Mouse (Mus musculus): ENCODE measurements at regions not wholly inside any gene's neighbourhood (a gene's known extent, or its start where the extent isn't known, plus 50 kb on each side); places are given as distances from the start of the nearest gene placed in this dataset.

DNA sequence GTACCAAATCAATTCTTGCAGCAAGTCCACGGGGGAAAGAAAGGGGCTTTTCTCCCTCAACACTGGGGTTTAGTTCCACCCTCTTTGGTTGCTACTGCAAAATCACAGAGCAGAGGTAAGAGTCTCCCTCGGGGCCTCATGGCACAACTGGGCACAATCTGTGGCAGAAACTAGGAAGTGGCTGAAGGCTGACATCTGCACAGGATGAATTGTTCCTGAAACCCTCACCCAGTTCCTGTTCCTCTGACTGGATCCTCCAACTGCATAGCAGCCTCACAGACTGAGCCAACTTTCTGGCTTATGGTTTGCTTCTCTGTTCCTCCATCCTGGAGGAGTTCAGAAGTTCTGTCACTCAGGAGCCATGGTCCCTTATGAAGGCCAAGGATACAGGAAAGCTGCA, 338.6 kb downstream of the 3100002H09Rik start:
- Histone ChIP-seq H3K4me3 (ENCODE audit: insufficient read depth, low read depth, low read length) (no peak overlapping the region), H3K4me1 (ENCODE audit: control insufficient read depth, insufficient read depth, low read length) (peaks cover 5% of the 10 kb centered on the region), H3K27ac (ENCODE audit: insufficient read depth, low read depth, low read length) (no peak overlapping the region)
- 85% methylated on average over 2 of the region's 2 CpGs for WGBS
- TF ChIP-seq CTCF (IDR thresholded peaks at IDR 0.05; ENCODE audit: insufficient read depth, low read depth, low read length), result no peak
- no peak for TF ChIP-seq POLR2A (IDR thresholded peaks at IDR 0.05; ENCODE audit: insufficient read depth, low read depth, low read length)

- no peak overlapping the region for H3K4me3 ChIP-seq (ENCODE audit: insufficient read depth, low read depth, low read length)
- TF ChIP-seq CTCF (IDR thresholded peaks at IDR 0.05; ENCODE audit: insufficient read depth, low read depth, low read length) (no peak), POLR2A (IDR thresholded peaks at IDR 0.05; ENCODE audit: insufficient read depth, low read depth, low read length) (no peak)
- H3K27ac ChIP-seq (ENCODE audit: insufficient read depth, low read depth, low read length), result no peak overlapping the region
- WGBS, result 83% methylated on average over 4 of the region's 4 CpGs
- no peaks in the 10 kb centered on the region for H3K4me1 ChIP-seq (ENCODE audit: control insufficient read depth, insufficient read depth, low read length)
Measured at GRCm38 (mm10) chr4:124268404-124268803, 342.2 kb downstream of the 3100002H09Rik start.

- TF ChIP-seq CTCF (IDR thresholded peaks at IDR 0.05; ENCODE audit: insufficient read depth, low read depth, low read length), result no peak
- no peak for TF ChIP-seq POLR2A (IDR thresholded peaks at IDR 0.05; ENCODE audit: insufficient read depth, low read depth, low read length)
- Histone ChIP-seq H3K4me3 (ENCODE audit: insufficient read depth, low read depth, low read length) (no peak overlapping the region), H3K4me1 (ENCODE audit: control insufficient read depth, insufficient read depth, low read length) (no peaks in the 10 kb centered on the region), H3K27ac (ENCODE audit: insufficient read depth, low read depth, low read length) (no peak overlapping the region)
- 53% methylated on average over 4 of the region's 4 CpGs for WGBS
Measured at GRCm38 (mm10) chr4:124266573-124266972, 344.0 kb downstream of the 3100002H09Rik start.

- H3K4me1 ChIP-seq (ENCODE audit: control insufficient read depth, insufficient read depth, low read length), result no peaks in the 10 kb centered on the region
- 71% methylated on average over 15 of the region's 15 CpGs for WGBS
- H3K27ac ChIP-seq (ENCODE audit: insufficient read depth, low read depth, low read length), result no peak overlapping the region
- H3K4me3 ChIP-seq (ENCODE audit: insufficient read depth, low read depth, low read length), result no peak overlapping the region
- TF ChIP-seq POLR2A (IDR thresholded peaks at IDR 0.05; ENCODE audit: insufficient read depth, low read depth, low read length) (no peak), CTCF (IDR thresholded peaks at IDR 0.05; ENCODE audit: insufficient read depth, low read depth, low read length) (no peak)
Measured at GRCm38 (mm10) chr4:124265527-124265926, 345.1 kb downstream of the 3100002H09Rik start.

DNA sequence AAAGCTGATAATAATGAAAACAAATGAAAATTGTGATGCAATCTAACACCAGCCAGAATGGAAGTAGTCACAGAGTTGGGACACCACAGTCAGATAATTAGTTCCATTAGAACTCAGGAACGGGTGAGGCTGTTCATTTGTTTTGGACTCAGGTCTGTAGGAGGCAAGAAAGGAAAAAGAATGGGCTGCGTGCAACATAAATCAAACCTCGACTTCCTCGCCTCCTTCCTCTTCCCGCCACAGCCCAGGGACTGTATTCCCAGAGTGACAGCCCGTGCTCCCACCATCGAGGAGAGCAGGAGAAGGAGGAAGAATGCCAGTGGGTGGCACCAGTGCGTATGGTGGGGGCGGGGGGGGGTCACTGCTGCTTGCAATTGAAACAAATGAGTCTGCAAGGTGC, 339.2 kb upstream of the 4930535I16Rik start:
- H3K4me3 ChIP-seq (ENCODE audit: insufficient read depth, low read depth, low read length), result no peak overlapping the region
- TF ChIP-seq CTCF (IDR thresholded peaks at IDR 0.05; ENCODE audit: insufficient read depth, low read depth, low read length) (no peak), POLR2A (IDR thresholded peaks at IDR 0.05; ENCODE audit: insufficient read depth, low read depth, low read length) (no peak)
- 41% methylated on average over 9 of the region's 9 CpGs for WGBS
- no peak overlapping the region for H3K27ac ChIP-seq (ENCODE audit: insufficient read depth, low read depth, low read length)
- peaks cover 18% of the 10 kb centered on the region for H3K4me1 ChIP-seq (ENCODE audit: control insufficient read depth, insufficient read depth, low read length)

GRCm38 (mm10) chr4:124256515-124256914, 338.7 kb upstream of the 4930535I16Rik start:
- WGBS, result 37% methylated on average over 7 of the region's 7 CpGs
- TF ChIP-seq CTCF (IDR thresholded peaks at IDR 0.05; ENCODE audit: insufficient read depth, low read depth, low read length), result no peak
- no peak for TF ChIP-seq POLR2A (IDR thresholded peaks at IDR 0.05; ENCODE audit: insufficient read depth, low read depth, low read length)
- Histone ChIP-seq H3K4me1 (ENCODE audit: control insufficient read depth, insufficient read depth, low read length) (peaks cover 19% of the 10 kb centered on the region), H3K27ac (ENCODE audit: insufficient read depth, low read depth, low read length) (no peak overlapping the region), H3K4me3 (ENCODE audit: insufficient read depth, low read depth, low read length) (no peak overlapping the region)

- H3K4me3 ChIP-seq (ENCODE audit: insufficient read depth, low read depth, low read length), result no peak overlapping the region
- no peak for TF ChIP-seq CTCF (IDR thresholded peaks at IDR 0.05; ENCODE audit: insufficient read depth, low read depth, low read length)
- no peak for TF ChIP-seq POLR2A (IDR thresholded peaks at IDR 0.05; ENCODE audit: insufficient read depth, low read depth, low read length)
- no peak overlapping the region for H3K27ac ChIP-seq (ENCODE audit: insufficient read depth, low read depth, low read length)
- H3K4me1 ChIP-seq (ENCODE audit: control insufficient read depth, insufficient read depth, low read length), result peaks cover 23% of the 10 kb centered on the region
- WGBS, result 51% methylated on average over 7 of the region's 7 CpGs
Measured at GRCm38 (mm10) chr4:124255183-124255543, 337.3 kb upstream of the 4930535I16Rik start.

DNA sequence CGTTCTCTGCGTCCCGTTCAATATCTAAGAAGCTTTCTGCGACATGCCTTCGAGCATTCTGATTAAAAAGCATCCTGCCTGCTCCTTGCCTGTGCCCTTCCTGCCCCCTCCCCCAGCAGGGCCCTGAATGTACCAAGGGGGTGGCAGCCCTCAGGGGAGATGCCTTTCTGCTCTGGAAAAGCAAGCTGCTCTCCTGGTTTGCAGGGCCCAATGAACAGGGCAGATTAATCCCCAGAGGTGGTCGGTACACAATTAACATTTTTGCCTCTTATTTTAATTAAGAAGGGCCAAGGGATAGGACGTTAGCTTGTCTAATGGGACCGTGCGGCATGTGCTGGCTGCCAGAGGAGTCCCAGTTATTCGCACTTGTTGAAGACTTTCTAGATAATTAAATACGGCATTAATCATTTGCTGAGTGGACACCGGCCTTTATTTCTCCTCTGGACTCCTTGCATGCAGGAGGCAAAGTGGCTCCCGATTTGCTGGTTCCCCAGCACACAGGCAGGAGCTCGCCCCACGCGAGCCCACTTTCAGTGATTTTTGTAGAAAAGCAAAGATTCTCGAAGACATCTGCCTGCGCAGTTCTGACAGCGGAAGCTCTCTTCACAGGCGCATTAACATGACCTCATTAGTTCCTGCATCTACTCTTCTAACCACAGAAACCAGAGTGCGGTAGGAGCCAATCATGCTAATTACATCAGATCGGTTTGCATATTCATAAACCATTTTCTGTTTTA, 336.8 kb upstream of the 4930535I16Rik start:
- Histone ChIP-seq H3K4me1 (ENCODE audit: control insufficient read depth, insufficient read depth, low read length) (peaks cover 23% of the 10 kb centered on the region), H3K27ac (ENCODE audit: insufficient read depth, low read depth, low read length) (no peak overlapping the region), H3K4me3 (ENCODE audit: insufficient read depth, low read depth, low read length) (no peak overlapping the region)
- 36% methylated on average over 22 of the region's 22 CpGs for WGBS
- no peak for TF ChIP-seq POLR2A (IDR thresholded peaks at IDR 0.05; ENCODE audit: insufficient read depth, low read depth, low read length)
- TF ChIP-seq CTCF (IDR thresholded peaks at IDR 0.05; ENCODE audit: insufficient read depth, low read depth, low read length), result no peak

DNA sequence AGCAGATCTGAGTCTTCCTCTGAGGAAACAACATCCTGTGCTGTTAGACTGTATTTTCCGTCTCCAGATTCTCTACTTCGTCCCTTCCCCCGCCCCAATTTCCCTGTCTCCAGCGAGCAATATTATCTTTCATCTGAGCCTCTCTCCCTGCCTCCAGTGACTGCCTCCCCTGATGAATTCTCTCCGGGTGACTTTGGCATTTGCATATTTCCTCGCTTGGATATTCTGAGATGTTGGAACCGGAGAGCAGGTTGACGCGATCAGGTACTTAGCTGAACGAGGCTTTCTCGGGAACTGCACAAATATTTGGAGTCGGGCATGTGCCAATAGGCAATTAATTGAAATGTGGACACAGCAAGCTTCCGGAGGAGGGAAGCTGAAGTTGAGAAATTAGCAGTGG, 323.8 kb upstream of the 4930535I16Rik start:
- TF ChIP-seq POLR2A (IDR thresholded peaks at IDR 0.05; ENCODE audit: insufficient read depth, low read depth, low read length) (no peak), CTCF (IDR thresholded peaks at IDR 0.05; ENCODE audit: insufficient read depth, low read depth, low read length) (no peak)
- 26% methylated on average over 13 of the region's 13 CpGs for WGBS
- peaks cover under 1% of the 10 kb centered on the region; the same call in 1 of the 2 replicates for H3K4me1 ChIP-seq (ENCODE audit: control insufficient read depth, insufficient read depth, low read length)
- no peak overlapping the region for H3K27ac ChIP-seq (ENCODE audit: insufficient read depth, low read depth, low read length)
- no peak overlapping the region for H3K4me3 ChIP-seq (ENCODE audit: insufficient read depth, low read depth, low read length)

All from olfactory bulb, adult 2 months (tissue).